Mouse (Mus musculus): Measurements from ENCODE around the gene Clic4. TPM values are rescaled to one million over a fixed set of nuclear protein-coding genes. Genes with fewer than 3 reads are reported as not detected.
A peak's percentile ranks its signal among the peaks of the same experiment; 100 is the strongest.

The Clic4 gene
- total RNA-seq, 2 experiments from 2014 or later = 29.5 to 34.3 TPM

GRCm38 (mm10) chr4:135306971-135307632, 34.5 kb upstream of the Clic4 start:
- peak overlapping the region; percentile 66 for H3K27ac ChIP-seq
- intact Hi-C loops (cut with DNase I) = no loop called here
- no peak for TF ChIP-seq CTCF (IDR thresholded peaks at IDR 0.05)
- DNase-seq (ENCODE audit: extremely low spot score in 1 of 2, low spot score in 2 of 2) = no peak
- no peak overlapping the region for H3K4me3 ChIP-seq

GRCm38 (mm10) chr4:135306533-135306932, 33.9 kb upstream of the Clic4 start:
- intact Hi-C loops (cut with DNase I) = no loop called here
- no peak for TF ChIP-seq CTCF (IDR thresholded peaks at IDR 0.05)
- peak in 1 of 2 experiments; percentile 38 for DNase-seq (ENCODE audit: extremely low spot score in 1 of 2, low spot score in 2 of 2)
- Histone ChIP-seq H3K4me3 (no peak overlapping the region), H3K27ac (peak overlapping the region; percentile 66)

- intact Hi-C loops (cut with DNase I) = no loop called here
- no peak for DNase-seq (ENCODE audit: extremely low spot score in 1 of 2, low spot score in 2 of 2)
- no peak overlapping the region for H3K27ac ChIP-seq
- no peak overlapping the region for H3K4me3 ChIP-seq
- TF ChIP-seq CTCF (IDR thresholded peaks at IDR 0.05) = no peak
Observed at GRCm38 (mm10) chr4:135302261-135302660, 29.6 kb upstream of the Clic4 start.

- intact Hi-C loops (cut with DNase I) = no loop called here
- no peak for TF ChIP-seq CTCF (IDR thresholded peaks at IDR 0.05)
- DNase-seq (ENCODE audit: extremely low spot score in 1 of 2, low spot score in 2 of 2) = no peak
- Histone ChIP-seq H3K27ac (no peak overlapping the region), H3K4me3 (no peak overlapping the region)
Observed at GRCm38 (mm10) chr4:135301166-135301565, 28.6 kb upstream of the Clic4 start.

- no peak for TF ChIP-seq CTCF (IDR thresholded peaks at IDR 0.05)
- DNase-seq (ENCODE audit: extremely low spot score in 1 of 2, low spot score in 2 of 2) = no peak
- Histone ChIP-seq H3K27ac (no peak overlapping the region), H3K4me3 (no peak overlapping the region)
- intact Hi-C loops (cut with DNase I) = no loop called here
Observed at GRCm38 (mm10) chr4:135300248-135301041, 27.8 kb upstream of the Clic4 start.

- intact Hi-C loops (cut with DNase I) = no loop called here
- TF ChIP-seq CTCF (IDR thresholded peaks at IDR 0.05) = no peak
- peak overlapping the region; percentile 40; the same call in 1 of the 2 replicates for H3K27ac ChIP-seq
- no peak for DNase-seq (ENCODE audit: extremely low spot score in 1 of 2, low spot score in 2 of 2)
- H3K4me3 ChIP-seq = no peak overlapping the region
Observed at GRCm38 (mm10) chr4:135298680-135299079, 26.1 kb upstream of the Clic4 start.

- TF ChIP-seq CTCF (IDR thresholded peaks at IDR 0.05) = no peak
- H3K4me3 ChIP-seq = peak overlapping the region; percentile 11; the same call in 1 of the 2 replicates
- H3K27ac ChIP-seq = peak overlapping the region; percentile 48; the same call in 1 of the 2 replicates
- intact Hi-C loops (cut with DNase I) = no loop called here
- peak; percentile 37 to 71 for DNase-seq (ENCODE audit: extremely low spot score in 1 of 2, low spot score in 2 of 2)
Observed at GRCm38 (mm10) chr4:135297931-135298546, 25.4 kb upstream of the Clic4 start.

GRCm38 (mm10) chr4:135297146-135297545, 24.5 kb upstream of the Clic4 start:
- no peak for DNase-seq (ENCODE audit: extremely low spot score in 1 of 2, low spot score in 2 of 2)
- TF ChIP-seq CTCF (IDR thresholded peaks at IDR 0.05) = no peak
- no peak overlapping the region for H3K27ac ChIP-seq
- intact Hi-C loops (cut with DNase I) = no loop called here
- H3K4me3 ChIP-seq = no peak overlapping the region

GRCm38 (mm10) chr4:135296565-135296964, 24.0 kb upstream of the Clic4 start:
- Histone ChIP-seq H3K27ac (no peak overlapping the region), H3K4me3 (no peak overlapping the region)
- TF ChIP-seq CTCF (IDR thresholded peaks at IDR 0.05) = no peak
- no peak for DNase-seq (ENCODE audit: extremely low spot score in 1 of 2, low spot score in 2 of 2)
- intact Hi-C loops (cut with DNase I) = no loop called here

GRCm38 (mm10) chr4:135293813-135294212, 21.2 kb upstream of the Clic4 start:
- intact Hi-C loops (cut with DNase I) = no loop called here
- no peak overlapping the region for H3K27ac ChIP-seq
- no peak overlapping the region for H3K4me3 ChIP-seq
- no peak for DNase-seq (ENCODE audit: extremely low spot score in 1 of 2, low spot score in 2 of 2)
- TF ChIP-seq CTCF (IDR thresholded peaks at IDR 0.05) = no peak

- intact Hi-C loops (cut with DNase I) = no loop called here
- no peak for DNase-seq (ENCODE audit: extremely low spot score in 1 of 2, low spot score in 2 of 2)
- peak overlapping the region; percentile 53 for H3K27ac ChIP-seq
- H3K4me3 ChIP-seq = no peak overlapping the region
- TF ChIP-seq CTCF (IDR thresholded peaks at IDR 0.05) = no peak; the same call in 1 of the 2 replicates
Observed at GRCm38 (mm10) chr4:135292477-135293089, 20.0 kb upstream of the Clic4 start.

GRCm38 (mm10) chr4:135291841-135292240, 19.2 kb upstream of the Clic4 start:
- Histone ChIP-seq H3K4me3 (no peak overlapping the region), H3K27ac (peak overlapping the region; percentile 53)
- no peak for DNase-seq (ENCODE audit: extremely low spot score in 1 of 2, low spot score in 2 of 2)
- intact Hi-C loops (cut with DNase I) = no loop called here
- no peak for TF ChIP-seq CTCF (IDR thresholded peaks at IDR 0.05)
